Mouse (Mus musculus) T-cell, adult 66 days (primary cell): ENCODE data around the gene Tacc2. TPM values are rescaled to one million over a fixed set of nuclear protein-coding genes. Genes with fewer than 3 reads are reported as not detected.

Experiments used
- total RNA-seq, 2 experiments: library from RNA; stranded (reverse); gene quantifications; 3 replicates in 1 of 2; 4 replicates in 1 of 2; pipeline ENCODE4 v1.2.4; 2023

Tacc2 gene
- total RNA-seq: 10 to 100 TPM; 16.2 to 18.0 TPM

DNA sequence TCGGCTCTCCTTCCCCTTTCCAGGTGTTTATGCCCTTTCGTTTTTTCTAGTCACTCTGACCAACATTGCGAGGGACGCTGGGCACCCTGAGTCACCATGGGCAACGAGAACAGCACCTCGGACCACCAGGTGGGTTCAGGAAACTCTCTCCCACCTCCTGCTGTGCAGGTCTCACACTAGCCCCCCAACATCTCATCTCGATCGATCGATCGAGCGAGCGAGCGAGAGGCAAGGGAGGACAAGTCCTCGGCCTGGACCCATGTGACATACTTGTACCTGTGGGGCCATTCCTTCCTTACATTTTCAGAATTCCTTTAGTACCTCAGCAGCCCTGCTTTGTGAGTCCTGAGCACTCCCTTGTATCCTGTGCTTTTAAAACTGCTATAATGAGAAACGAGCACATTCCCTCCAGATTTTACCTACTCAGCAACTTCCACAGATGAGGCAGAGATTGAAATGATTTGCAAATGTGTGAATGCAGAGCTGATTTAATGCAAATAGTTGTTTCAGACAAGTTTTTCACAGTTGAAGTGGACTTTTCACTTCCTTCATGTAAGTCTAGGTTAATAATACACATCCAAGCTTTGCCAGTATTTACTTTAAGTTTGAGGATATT is at the start of gene Tacc2:
Gene Tacc2, plus strand, starts transcription at position 51 of the 616 bp plus-strand sequence.

DNA sequence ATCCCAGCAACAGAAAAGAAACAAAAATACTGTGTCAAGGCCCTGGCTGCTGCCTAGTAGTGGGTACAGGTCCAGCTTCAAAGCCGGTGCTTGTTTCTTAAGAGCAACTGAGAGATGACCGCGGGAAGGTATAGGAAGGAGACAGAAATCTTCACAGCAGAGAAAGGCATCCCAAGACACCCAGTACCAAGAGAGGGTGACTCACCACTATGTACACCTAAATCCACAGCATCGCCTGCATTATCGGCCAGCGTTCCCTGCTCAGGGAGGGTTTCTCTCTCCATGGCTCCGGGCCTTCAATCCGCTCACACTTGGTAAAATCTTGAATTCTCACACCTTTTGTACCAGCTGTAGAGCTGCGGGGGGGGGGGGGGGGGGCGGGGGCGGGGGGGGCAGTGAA is 4.4 kb upstream of the Tacc2 start, which contains the start of gene Nsmce4a:
Gene Nsmce4a, minus strand, starts transcription at position 298 of the 400 bp plus-strand sequence.

DNA sequence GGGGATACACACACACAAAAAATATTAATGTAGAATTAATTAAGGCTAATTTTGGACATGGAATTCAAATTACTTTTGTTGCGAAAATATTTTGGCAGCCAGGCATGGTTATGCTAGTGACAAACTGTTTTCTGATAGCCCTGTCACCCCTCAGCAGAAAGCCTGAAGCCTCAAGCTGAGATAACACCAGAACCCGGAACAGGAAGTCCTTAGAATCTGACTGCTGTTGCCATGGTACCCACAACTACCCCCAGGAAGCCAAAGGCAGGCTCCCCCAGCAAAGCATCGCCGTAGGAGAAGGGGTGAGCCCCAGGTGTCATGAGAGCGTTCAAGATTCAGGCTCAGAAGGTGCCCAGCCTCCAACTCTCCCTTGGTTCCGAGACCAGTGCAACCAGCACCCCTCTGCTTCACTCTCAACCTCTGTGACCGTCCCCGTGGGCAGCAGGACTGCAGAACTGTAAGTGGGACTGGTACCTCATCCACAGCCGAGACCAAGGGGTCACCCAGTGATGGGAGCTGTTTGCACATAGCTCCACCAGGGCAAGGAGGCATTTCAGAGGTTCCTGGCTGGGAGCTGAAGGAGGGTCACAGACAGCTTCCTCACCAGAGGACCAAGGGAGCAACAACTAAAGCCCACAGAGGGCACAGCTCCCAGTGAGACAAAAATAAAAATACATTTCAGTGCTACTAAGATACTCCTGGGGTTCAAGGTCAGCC is 196.8 kb downstream of the Tacc2 start, which contains the start of gene Btbd16:
Gene Btbd16, plus strand, starts transcription at position 156 of the 717 bp plus-strand sequence.

Other genes starting within 250 kb of the Tacc2 start
- 10 to 100 TPM; 40.9 to 64.2 TPM for gene Ate1, start 57.1 kb upstream of the Tacc2 start, total RNA-seq
- gene Nsmce4a, start 4.3 kb upstream of the Tacc2 start, total RNA-seq: 100 to 1,000 TPM; 110 to 134 TPM
- gene Btbd16, start 196.6 kb downstream of the Tacc2 start, total RNA-seq: under 1 TPM; 0.80 to 0.87 TPM